Comparison of ENCODE assay signal across 12 mouse cellular contexts in the genomic region with DNA sequence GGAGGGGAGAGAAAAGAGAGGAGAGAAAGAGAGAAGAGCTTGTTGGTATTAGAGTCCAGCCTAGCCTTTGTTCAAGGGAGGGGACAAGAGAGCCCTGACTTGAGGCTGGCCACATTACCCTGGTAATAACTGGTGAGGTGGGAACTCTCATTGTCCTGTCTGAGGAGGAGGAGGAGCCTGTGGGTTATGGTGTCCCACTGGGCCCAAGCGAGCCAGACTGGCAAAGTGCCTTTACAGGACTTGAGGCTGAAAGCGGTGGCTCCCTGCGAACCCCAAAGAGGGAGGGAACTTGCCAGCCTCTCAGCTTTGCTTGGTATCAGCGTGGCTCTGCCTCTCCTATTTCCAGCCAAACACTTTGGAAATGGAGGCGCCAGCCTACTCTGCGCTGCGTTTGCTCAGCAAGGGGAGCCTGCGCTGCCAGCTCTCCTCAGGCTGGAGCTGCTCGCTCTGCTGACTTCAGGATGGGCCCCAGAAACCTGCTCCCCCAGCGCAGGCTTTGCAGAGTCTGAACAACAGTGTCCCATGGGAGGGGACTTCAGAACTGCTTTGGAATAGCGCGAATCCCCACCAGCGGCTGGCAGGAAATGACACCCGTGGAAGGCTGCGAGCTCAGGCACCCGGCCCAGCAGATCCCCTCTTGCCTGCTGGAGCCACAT.
DNase-seq lines count a peak whose midpoint lies in the region; ATAC-seq lines count a peak whose summit lies in the region.
"Had no signal": no experiment of that assay in that cellular context is flagged by ENCODE, and none has a peak within 500 bp of the region (broad histone marks: within the 10 kb centered on the region; RNA-seq: fewer than 3 reads in every experiment).

No protein-coding gene starts in this region.

- H3K27ac ChIP-seq in hindbrain, embryonic 10.5 days: peak overlapping the region; percentile 63
- H3K27ac ChIP-seq in hindbrain, embryonic 13.5 days: no peak overlapping the region
- no peak overlapping the region for H3K27ac ChIP-seq in midbrain, embryonic 11.5 days (ENCODE audit: low read depth, low read length)
- no peak overlapping the region for H3K27ac ChIP-seq in midbrain, embryonic 16.5 days (ENCODE audit: low read length)
- no peak overlapping the region for H3K27ac ChIP-seq in forebrain, embryonic 16.5 days (ENCODE audit: low read length)

- H3K4me2 ChIP-seq in hindbrain, embryonic 13.5 days: no peak overlapping the region
- no peak overlapping the region for H3K4me2 ChIP-seq in midbrain, embryonic 11.5 days
- H3K4me2 ChIP-seq in midbrain, embryonic 16.5 days (ENCODE audit: low read length): no peak overlapping the region
- H3K4me2 ChIP-seq in forebrain, embryonic 16.5 days (ENCODE audit: low read length): no peak overlapping the region
- H3K4me2 ChIP-seq: embryonic facial prominence, embryonic 12.5 days had no signal

- no peak for ATAC-seq in hindbrain, embryonic 13.5 days (ENCODE audit: low FRiP score)
- 0 out of 2 replicates have a peak, but pooled peaks have one; percentile 8 for ATAC-seq in midbrain, embryonic 11.5 days (ENCODE audit: low FRiP score)
- no peak for ATAC-seq in midbrain, embryonic 16.5 days
- ATAC-seq in forebrain, embryonic 16.5 days: peak; percentile 43

- H3K27me3 ChIP-seq in hindbrain, embryonic 10.5 days (ENCODE audit: insufficient read depth, poor library complexity, severe bottlenecking): peaks cover 58% of the 10 kb centered on the region
- peaks cover 15% of the 10 kb centered on the region; the same call in 1 of the 2 replicates for H3K27me3 ChIP-seq in hindbrain, embryonic 13.5 days
- H3K27me3 ChIP-seq in midbrain, embryonic 11.5 days (ENCODE audit: control insufficient read depth, insufficient read depth, low read length): peaks cover 9% of the 10 kb centered on the region; the same call in 1 of the 2 replicates
- H3K27me3 ChIP-seq in midbrain, embryonic 16.5 days (ENCODE audit: control insufficient read depth, insufficient read depth, low read depth, low read length): no peaks in the 10 kb centered on the region
- H3K27me3 ChIP-seq in forebrain, embryonic 16.5 days (replicated peaks; ENCODE audit: control insufficient read depth, insufficient read depth, low read length): no peaks in the 10 kb centered on the region

- H3K4me3 ChIP-seq in hindbrain, embryonic 10.5 days: no peak overlapping the region
- no peak overlapping the region for H3K4me3 ChIP-seq in hindbrain, embryonic 13.5 days
- H3K4me3 ChIP-seq in midbrain, embryonic 11.5 days (ENCODE audit: low read depth, low read length): no peak overlapping the region
- H3K4me3 ChIP-seq in midbrain, embryonic 16.5 days (ENCODE audit: low read depth, low read length): no peak overlapping the region
- no peak overlapping the region for H3K4me3 ChIP-seq in forebrain, embryonic 16.5 days (replicated peaks; ENCODE audit: low read length)
- H3K4me3 ChIP-seq: embryonic facial prominence, embryonic 12.5 days had no signal

- peaks cover 50% of the 10 kb centered on the region for H3K4me1 ChIP-seq in hindbrain, embryonic 10.5 days (replicated peaks)
- peaks cover 49% of the 10 kb centered on the region for H3K4me1 ChIP-seq in hindbrain, embryonic 13.5 days (replicated peaks)
- H3K4me1 ChIP-seq in midbrain, embryonic 11.5 days (ENCODE audit: control insufficient read depth, insufficient read depth, low read length): peaks cover 12% of the 10 kb centered on the region; the same call in 1 of the 2 replicates
- H3K4me1 ChIP-seq in midbrain, embryonic 16.5 days (ENCODE audit: control insufficient read depth, insufficient read depth, low read length): peaks cover 19% of the 10 kb centered on the region
- peaks cover 36% of the 10 kb centered on the region for H3K4me1 ChIP-seq in forebrain, embryonic 16.5 days (replicated peaks; ENCODE audit: control insufficient read depth, insufficient read depth, low read length)

- H3K9ac ChIP-seq in hindbrain, embryonic 13.5 days: no peak overlapping the region
- H3K9ac ChIP-seq in midbrain, embryonic 11.5 days (ENCODE audit: low read length): no peak overlapping the region
- no peak overlapping the region for H3K9ac ChIP-seq in midbrain, embryonic 16.5 days (ENCODE audit: low read depth, low read length)
- H3K9ac ChIP-seq in forebrain, embryonic 16.5 days (replicated peaks; ENCODE audit: low read depth, low read length): no peak overlapping the region
- H3K9ac ChIP-seq: embryonic facial prominence, embryonic 12.5 days had no signal

- 50% methylated on average over 16 of the region's 16 CpGs for WGBS in hindbrain, embryonic 10.5 days
- whole genome bisulfite sequencing in hindbrain, embryonic 13.5 days: 48% methylated on average over 16 of the region's 16 CpGs
- WGBS in midbrain, embryonic 11.5 days: 43% methylated on average over 16 of the region's 16 CpGs
- 49% methylated on average over 16 of the region's 16 CpGs for WGBS in midbrain, embryonic 16.5 days
- WGBS in forebrain, embryonic 16.5 days: 45% methylated on average over 16 of the region's 16 CpGs

- no peaks in the 10 kb centered on the region for H3K36me3 ChIP-seq in hindbrain, embryonic 10.5 days
- H3K36me3 ChIP-seq in hindbrain, embryonic 13.5 days: no peaks in the 10 kb centered on the region
- H3K36me3 ChIP-seq in midbrain, embryonic 11.5 days (ENCODE audit: control insufficient read depth, insufficient read depth, low read length): no peaks in the 10 kb centered on the region
- no peaks in the 10 kb centered on the region for H3K36me3 ChIP-seq in midbrain, embryonic 16.5 days (ENCODE audit: control insufficient read depth, insufficient read depth, low read length)
- no peaks in the 10 kb centered on the region for H3K36me3 ChIP-seq in forebrain, embryonic 16.5 days (ENCODE audit: control insufficient read depth, insufficient read depth)
- H3K36me3 ChIP-seq: embryonic facial prominence, embryonic 12.5 days had no signal

- DNase-seq in hindbrain, embryonic 10.5 days (ENCODE audit: low spot score): no peak
- no peak for DNase-seq in midbrain, embryonic 11.5 days (ENCODE audit: low spot score, missing footprints)
- peak; percentile 63 for DNase-seq in lung, postnatal 10 days
- no peak for DNase-seq in spleen, postnatal 4 days (ENCODE audit: low spot score in 2 of 2)
- DNase-seq in cerebellum, postnatal 36 days: no peak
- DNase-seq: adrenal gland, postnatal 36 days; right cerebral cortex, postnatal 25 days; thymus, postnatal 36 days had no signal

- peaks cover 5% of the 10 kb centered on the region; the same call in 1 of the 2 replicates for H3K9me3 ChIP-seq in hindbrain, embryonic 10.5 days
- H3K9me3 ChIP-seq in hindbrain, embryonic 13.5 days: no peaks in the 10 kb centered on the region
- peaks cover 4% of the 10 kb centered on the region; the same call in 1 of the 2 replicates for H3K9me3 ChIP-seq in midbrain, embryonic 11.5 days (ENCODE audit: control insufficient read depth, low read length)
- no peaks in the 10 kb centered on the region; the same call in 1 of the 2 replicates for H3K9me3 ChIP-seq in midbrain, embryonic 16.5 days (replicated peaks; ENCODE audit: control insufficient read depth, low read length, poor library complexity, severe bottlenecking)
- no peaks in the 10 kb centered on the region for H3K9me3 ChIP-seq in forebrain, embryonic 16.5 days (ENCODE audit: control insufficient read depth, low read length)
- H3K9me3 ChIP-seq: embryonic facial prominence, embryonic 12.5 days had no signal

Comparison
In these comparisons a context has a peak if more than half of its experiments do, and no peak if none do; other contexts are left out.
1. ATAC-seq: peak in midbrain, embryonic 11.5 days (single experiment) and forebrain, embryonic 16.5 days (single experiment); none in hindbrain, embryonic 13.5 days (single experiment) and midbrain, embryonic 16.5 days (single experiment).